Mouse (Mus musculus) left cerebral cortex, postnatal 25 days (tissue): ENCODE data around the gene A3galt2. TPM values are rescaled to one million over a fixed set of nuclear protein-coding genes. Genes with fewer than 3 reads are reported as not detected.

Experiments used
- total RNA-seq, 2 experiments: library from RNA; stranded (reverse); gene quantifications; 2 replicates each; pipeline ENCODE4 v1.2.3; 2021

The A3galt2 gene
- total RNA-seq, 2 experiments from 2014 or later = 0.25 to 0.32 TPM

Other genes with a start within 250 kb of the A3galt2 start
- gene Zscan20, start 145.3 kb upstream of the A3galt2 start, total RNA-seq = 1 to 10 TPM; 8.3 to 9.9 TPM
- gene Tlr12, start 136.7 kb upstream of the A3galt2 start, total RNA-seq = 1 to 10 TPM in 1 of 2 experiments, under 1 TPM in 1; 0.89 to 1.0 TPM
- gene Phc2, start 100.7 kb upstream of the A3galt2 start, total RNA-seq = 10 to 100 TPM; 82.7 to 92.4 TPM
- gene Zfp362, start 50.7 kb downstream of the A3galt2 start, total RNA-seq = 10 to 100 TPM; 25.8 to 28.8 TPM
- gene Trim62, start 128.2 kb downstream of the A3galt2 start, total RNA-seq = 10 to 100 TPM; 17.2 to 20.4 TPM
- 10 to 100 TPM; 48.8 to 51.4 TPM for gene Azin2, start 207.1 kb downstream of the A3galt2 start, total RNA-seq
- gene Ak2, start 236.6 kb downstream of the A3galt2 start, total RNA-seq = 10 to 100 TPM; 24.8 to 26.5 TPM